17 mouse cellular contexts compared by ENCODE assay signal in the genomic region with DNA sequence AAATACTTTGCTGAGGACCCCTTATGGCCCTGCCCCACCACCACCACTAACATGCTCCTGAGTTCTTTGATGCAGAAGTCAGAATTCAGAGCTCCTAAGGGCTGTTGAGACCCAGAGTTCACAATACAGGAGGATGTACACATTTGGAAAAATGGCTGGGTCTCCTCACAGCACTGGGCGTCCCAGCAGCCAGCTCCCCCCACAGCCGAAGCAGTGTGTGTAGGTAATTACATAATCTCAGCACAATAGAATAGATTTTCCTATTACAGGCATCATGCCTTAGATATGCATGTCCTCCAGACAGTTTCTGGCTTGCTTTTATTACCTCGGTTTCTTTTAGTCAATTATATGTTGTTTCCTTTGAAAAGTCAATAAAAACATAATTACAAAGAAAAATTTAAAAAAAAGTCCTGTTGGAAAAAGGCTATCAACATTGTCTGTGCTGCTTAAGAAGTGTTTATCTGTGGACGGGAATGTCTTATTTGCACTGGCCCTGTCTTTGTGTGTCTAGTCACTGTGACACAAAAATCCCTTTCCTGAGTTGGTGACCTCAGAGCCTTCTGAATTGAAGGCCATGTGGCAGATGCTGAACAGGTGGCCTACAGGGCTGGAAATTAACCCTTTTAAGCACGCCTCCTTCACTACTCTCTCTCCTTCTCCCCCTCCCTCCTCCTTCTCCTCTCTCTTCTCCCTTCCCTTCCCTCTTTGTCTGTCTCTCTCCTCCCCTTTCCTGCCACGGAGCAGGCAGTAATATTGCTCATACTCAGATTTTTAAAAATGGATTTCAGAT.
DNase-seq lines count a peak whose midpoint lies in the region; ATAC-seq and TF ChIP-seq lines count a peak whose summit lies in the region.
"Had no signal": no experiment of that assay in that cellular context is flagged by ENCODE, and none has a peak within 500 bp of the region (broad histone marks: within the 10 kb centered on the region; RNA-seq: fewer than 3 reads in every experiment).

No protein-coding gene starts in this region.

- H3K4me1 ChIP-seq in heart, embryonic 10.5 days = peaks cover 45% of the 10 kb centered on the region
- H3K4me1 ChIP-seq in embryonic facial prominence, embryonic 10.5 days = peaks cover 48% of the 10 kb centered on the region
- H3K4me1 ChIP-seq in forebrain, postnatal 0 days (ENCODE audit: insufficient read depth) = peaks cover 6% of the 10 kb centered on the region; the same call in 1 of the 2 replicates
- peaks cover 19% of the 10 kb centered on the region for H3K4me1 ChIP-seq in midbrain, embryonic 15.5 days
- no peaks in the 10 kb centered on the region for H3K4me1 ChIP-seq in lung, postnatal 0 days (ENCODE audit: insufficient read depth, low read depth, low read length)

- no peak overlapping the region for H3K4me3 ChIP-seq in heart, embryonic 10.5 days
- H3K4me3 ChIP-seq in embryonic facial prominence, embryonic 10.5 days = no peak overlapping the region
- no peak overlapping the region for H3K4me3 ChIP-seq in forebrain, postnatal 0 days (ENCODE audit: low read depth, low read length)
- H3K4me3 ChIP-seq in midbrain, embryonic 15.5 days = no peak overlapping the region
- H3K4me3 ChIP-seq in lung, postnatal 0 days (ENCODE audit: low read depth, low read length) = no peak overlapping the region
- H3K4me3 ChIP-seq: embryonic facial prominence, embryonic 12.5 days; liver, embryonic 15.5 days had no signal

- H3K4me2 ChIP-seq in forebrain, postnatal 0 days (ENCODE audit: low read depth) = no peak overlapping the region
- no peak overlapping the region for H3K4me2 ChIP-seq in midbrain, embryonic 15.5 days
- no peak overlapping the region for H3K4me2 ChIP-seq in lung, postnatal 0 days (replicated peaks; ENCODE audit: low read depth, low read length)
- H3K4me2 ChIP-seq: embryonic facial prominence, embryonic 12.5 days; liver, embryonic 15.5 days had no signal

- H3K27ac ChIP-seq in heart, embryonic 10.5 days = peak overlapping the region; percentile 52; the same call in 1 of the 2 replicates
- peak overlapping the region; percentile 49; the same call in 1 of the 2 replicates for H3K27ac ChIP-seq in embryonic facial prominence, embryonic 10.5 days (replicated peaks)
- no peak overlapping the region for H3K27ac ChIP-seq in forebrain, postnatal 0 days (ENCODE audit: low read depth, low read length)
- peak overlapping the region; percentile 63; the same call in 1 of the 2 replicates for H3K27ac ChIP-seq in midbrain, embryonic 15.5 days
- H3K27ac ChIP-seq in lung, postnatal 0 days (ENCODE audit: low read length) = no peak overlapping the region
- H3K27ac ChIP-seq: embryonic facial prominence, embryonic 12.5 days; liver, embryonic 15.5 days had no signal

- TF ChIP-seq EP300 in lung, postnatal 0 days (IDR thresholded peaks at IDR 0.05) = no peak

- peaks cover 4% of the 10 kb centered on the region; the same call in 1 of the 2 replicates for H3K9me3 ChIP-seq in heart, embryonic 10.5 days
- H3K9me3 ChIP-seq in embryonic facial prominence, embryonic 10.5 days = peaks cover 4% of the 10 kb centered on the region; the same call in 1 of the 2 replicates
- no peaks in the 10 kb centered on the region for H3K9me3 ChIP-seq in forebrain, postnatal 0 days (ENCODE audit: low read length)
- H3K9me3 ChIP-seq in midbrain, embryonic 15.5 days = no peaks in the 10 kb centered on the region
- no peaks in the 10 kb centered on the region for H3K9me3 ChIP-seq in lung, postnatal 0 days (ENCODE audit: low read length)
- H3K9me3 ChIP-seq: liver, embryonic 15.5 days had no signal

- H3K27me3 ChIP-seq in heart, embryonic 10.5 days (ENCODE audit: insufficient read depth, poor library complexity, severe bottlenecking) = no peaks in the 10 kb centered on the region
- no peaks in the 10 kb centered on the region for H3K27me3 ChIP-seq in embryonic facial prominence, embryonic 10.5 days (replicated peaks; ENCODE audit: low read depth, poor library complexity, severe bottlenecking)
- no peaks in the 10 kb centered on the region for H3K27me3 ChIP-seq in forebrain, postnatal 0 days (ENCODE audit: insufficient read depth, low read length)
- H3K27me3 ChIP-seq in midbrain, embryonic 15.5 days (replicated peaks) = no peaks in the 10 kb centered on the region
- H3K27me3 ChIP-seq in lung, postnatal 0 days (replicated peaks; ENCODE audit: insufficient read depth, low read length) = no peaks in the 10 kb centered on the region
- H3K27me3 ChIP-seq: embryonic facial prominence, embryonic 12.5 days; liver, embryonic 15.5 days; Patski had no signal

- ATAC-seq in forebrain, postnatal 0 days = peak; percentile 30; the same call in 1 of the 2 replicates
- ATAC-seq in midbrain, embryonic 15.5 days (replicated peaks) = peak; percentile 51; the same call in 1 of the 2 replicates
- no peak for ATAC-seq in lung, postnatal 0 days
- ATAC-seq in cerebellum, adult (ENCODE audit: insufficient number of reproducible peaks, low FRiP score, low TSS enrichment) = no peak
- ATAC-seq: inflammation-experienced regulatory T-cells, adult 6 months; Patski had no signal

- TF ChIP-seq CTCF in forebrain, postnatal 0 days (IDR thresholded peaks at IDR 0.05; ENCODE audit: low read depth) = no peak
- no peak for TF ChIP-seq CTCF in lung, postnatal 0 days (IDR thresholded peaks at IDR 0.05)

- intact Hi-C loops in heart, postnatal 36 days (cut with DNase I) = no loop called here

- DNase-seq in heart, embryonic 10.5 days (ENCODE audit: low spot score) = no peak
- DNase-seq in heart, postnatal 36 days = no peak
- peak; percentile 31 for DNase-seq in embryonic facial prominence, embryonic 10.5 days (ENCODE audit: low spot score)
- DNase-seq in forebrain, postnatal 0 days = no peak
- no peak for DNase-seq in lung, postnatal 0 days (ENCODE audit: low spot score)
- DNase-seq in cerebellum, adult 11-12 months = no peak
- DNase-seq: cerebellum, adult 8-10 months; gastrocnemius, postnatal 25 days; left cerebral cortex, postnatal 4 days; right cerebral cortex, postnatal 25 days; thymus, adult 18-20 months had no signal

- H3K36me3 ChIP-seq in heart, embryonic 10.5 days = peaks cover 2% of the 10 kb centered on the region; the same call in 1 of the 2 replicates
- 0 out of 2 replicates have a peak, but pooled peaks cover 3% of the 10 kb centered on the region for H3K36me3 ChIP-seq in embryonic facial prominence, embryonic 10.5 days (replicated peaks)
- no peaks in the 10 kb centered on the region for H3K36me3 ChIP-seq in forebrain, postnatal 0 days (ENCODE audit: insufficient read depth)
- no peaks in the 10 kb centered on the region for H3K36me3 ChIP-seq in midbrain, embryonic 15.5 days (replicated peaks)
- no peaks in the 10 kb centered on the region for H3K36me3 ChIP-seq in lung, postnatal 0 days (ENCODE audit: insufficient read depth, low read length)
- H3K36me3 ChIP-seq: embryonic facial prominence, embryonic 12.5 days; liver, embryonic 15.5 days had no signal

- whole genome bisulfite sequencing in heart, embryonic 10.5 days = 32% methylated on average over 6 of the region's 6 CpGs
- WGBS in embryonic facial prominence, embryonic 10.5 days = 33% methylated on average over 6 of the region's 6 CpGs
- WGBS in forebrain, postnatal 0 days = 18% methylated on average over 6 of the region's 6 CpGs
- WGBS in midbrain, embryonic 15.5 days = 15% methylated on average over 6 of the region's 6 CpGs
- 42% methylated on average over 6 of the region's 6 CpGs for WGBS in lung, postnatal 0 days

- no peak overlapping the region for H3K9ac ChIP-seq in forebrain, postnatal 0 days
- no peak overlapping the region for H3K9ac ChIP-seq in midbrain, embryonic 15.5 days
- no peak overlapping the region for H3K9ac ChIP-seq in lung, postnatal 0 days (replicated peaks; ENCODE audit: low read depth)
- H3K9ac ChIP-seq: embryonic facial prominence, embryonic 12.5 days; liver, embryonic 15.5 days had no signal

Comparison
In these comparisons a context has a peak if more than half of its experiments do, and no peak if none do; other contexts are left out.
1. H3K27ac ChIP-seq: peak in heart, embryonic 10.5 days (single experiment), embryonic facial prominence, embryonic 10.5 days (single experiment) and midbrain, embryonic 15.5 days (single experiment); none in forebrain, postnatal 0 days (single experiment) and lung, postnatal 0 days (single experiment).
2. ATAC-seq: peak in forebrain, postnatal 0 days (single experiment) and midbrain, embryonic 15.5 days (single experiment); none in lung, postnatal 0 days (single experiment) and cerebellum, adult (single experiment).